Comparison of ENCODE assay signal across 21 mouse cellular contexts in the genomic region with DNA sequence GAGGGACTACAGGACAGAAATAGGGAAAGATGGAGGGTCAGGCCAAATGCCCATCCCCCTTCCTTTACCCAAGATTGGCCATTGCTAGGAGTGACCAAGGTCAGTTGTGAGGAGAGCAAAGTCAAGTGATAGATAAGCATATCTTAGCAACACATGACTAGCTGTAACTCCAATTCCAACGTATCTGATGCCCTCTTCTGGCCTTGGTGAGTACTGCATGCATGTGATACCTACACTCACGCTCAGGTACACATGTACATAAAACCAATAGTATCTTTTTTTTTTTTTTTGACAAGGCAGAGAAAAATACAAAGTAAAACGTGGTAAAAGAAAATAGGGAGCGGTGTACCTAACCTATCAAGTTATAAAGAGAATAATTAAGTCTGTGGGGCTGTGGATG.
DNase-seq lines count a peak whose midpoint lies in the region; ATAC-seq and TF ChIP-seq lines count a peak whose summit lies in the region.
"Had no signal": no experiment of that assay in that cellular context is flagged by ENCODE, and none has a peak within 500 bp of the region (broad histone marks: within the 10 kb centered on the region; RNA-seq: fewer than 3 reads in every experiment).

No protein-coding gene starts in this region.

- H3K4me2 ChIP-seq in forebrain, embryonic 13.5 days = no peak overlapping the region
- H3K4me2 ChIP-seq: kidney, embryonic 15.5 days; limb, embryonic 15.5 days; midbrain, embryonic 13.5 days had no signal

- intact Hi-C loops in heart, postnatal 14 days (cut with DNase I) = no loop called here

- no peak for TF ChIP-seq POLR2A in testis, adult 2 months (IDR thresholded peaks at IDR 0.05; ENCODE audit: control insufficient read depth, low read depth, low read length)

- no peaks in the 10 kb centered on the region; the same call in 1 of the 2 replicates for H3K9me3 ChIP-seq in forebrain, embryonic 13.5 days (replicated peaks)
- H3K9me3 ChIP-seq: kidney, embryonic 15.5 days; limb, embryonic 15.5 days; midbrain, embryonic 13.5 days had no signal

- no peaks in the 10 kb centered on the region for H3K4me1 ChIP-seq in testis, adult 2 months (ENCODE audit: control insufficient read depth, insufficient read depth, low read length)
- peaks cover 12% of the 10 kb centered on the region; the same call in 1 of the 2 replicates for H3K4me1 ChIP-seq in forebrain, embryonic 13.5 days
- H3K4me1 ChIP-seq: kidney, embryonic 15.5 days; limb, embryonic 15.5 days had no signal

- TF ChIP-seq CTCF in layer of hippocampus, adult 2 months (conservative IDR thresholded peaks at IDR 0.05) = peak; percentile 48
- peak; percentile 11; the same call in 1 of the 2 replicates for TF ChIP-seq CTCF in testis, adult 2 months (IDR thresholded peaks at IDR 0.05; ENCODE audit: control insufficient read depth, insufficient read depth, insufficient replicate concordance, low read depth, low read length)

- H3K9ac ChIP-seq in forebrain, embryonic 13.5 days = no peak overlapping the region
- H3K9ac ChIP-seq: kidney, embryonic 15.5 days; limb, embryonic 15.5 days; midbrain, embryonic 13.5 days had no signal

- no peak overlapping the region for H3K27ac ChIP-seq in layer of hippocampus, adult 2 months
- H3K27ac ChIP-seq in testis, adult 2 months (ENCODE audit: control insufficient read depth, insufficient read depth, low read depth, low read length) = no peak overlapping the region
- H3K27ac ChIP-seq in forebrain, embryonic 13.5 days = no peak overlapping the region
- H3K27ac ChIP-seq: kidney, embryonic 15.5 days; limb, embryonic 15.5 days; midbrain, embryonic 13.5 days had no signal

- ATAC-seq in frontal cortex, adult (ENCODE audit: low TSS enrichment) = no peak
- no peak for ATAC-seq in forebrain, embryonic 13.5 days
- ATAC-seq: CD4-positive, CD25-positive, alpha-beta regulatory T cell, adult 4 months; hindbrain, embryonic 16.5 days; midbrain, embryonic 13.5 days had no signal

- DNase-seq in heart, adult 11 months = peak; percentile 30
- DNase-seq in heart, postnatal 14 days = no peak
- no peak for DNase-seq in layer of hippocampus, adult 2 months (ENCODE audit: low spot score in 2 of 2)
- DNase-seq in layer of hippocampus, adult 8-10 months (ENCODE audit: low spot score in 2 of 2) = no peak
- DNase-seq in testis, postnatal 10 days (ENCODE audit: low spot score) = no peak
- DNase-seq: adrenal gland, postnatal 10 days; cerebellum, adult 11 months; embryo, embryonic 11 days; heart, postnatal 4 days; lung, adult 2 months; thymus, adult 18-20 months; thymus, postnatal 4 days had no signal

- H3K27me3 ChIP-seq in testis, adult 2 months (ENCODE audit: control insufficient read depth, insufficient read depth, low read length) = no peaks in the 10 kb centered on the region
- no peaks in the 10 kb centered on the region for H3K27me3 ChIP-seq in forebrain, embryonic 13.5 days
- H3K27me3 ChIP-seq: kidney, embryonic 15.5 days; limb, embryonic 15.5 days; midbrain, embryonic 13.5 days had no signal

- WGBS in forebrain, embryonic 13.5 days = 92% methylated on average over 4 of the region's 4 CpGs

- no peaks in the 10 kb centered on the region for H3K36me3 ChIP-seq in testis, adult 2 months (ENCODE audit: control insufficient read depth, insufficient read depth, low read length)
- no peaks in the 10 kb centered on the region for H3K36me3 ChIP-seq in forebrain, embryonic 13.5 days (ENCODE audit: poor library complexity, severe bottlenecking)
- H3K36me3 ChIP-seq: kidney, embryonic 15.5 days; limb, embryonic 15.5 days; midbrain, embryonic 13.5 days had no signal

- no peak overlapping the region for H3K4me3 ChIP-seq in layer of hippocampus, adult 2 months
- no peak overlapping the region for H3K4me3 ChIP-seq in testis, adult 2 months (ENCODE audit: control insufficient read depth, low read depth, low read length)
- no peak overlapping the region for H3K4me3 ChIP-seq in forebrain, embryonic 13.5 days
- H3K4me3 ChIP-seq: kidney, embryonic 15.5 days; limb, embryonic 15.5 days; midbrain, embryonic 13.5 days; myocyte had no signal
